Mouse (Mus musculus): ENCODE data around the gene Ptges3. TPM values are rescaled to one million over a fixed set of nuclear protein-coding genes. Genes with fewer than 3 reads are reported as not detected.

The Ptges3 gene
- total RNA-seq, 1 experiment from 2014 or later, result 336 TPM

- ATAC-seq (replicated peaks in 1 of 2; ENCODE audit: insufficient read depth in 1 of 2, low FRiP score in 2 of 2, low TSS enrichment in 1 of 2, low read depth in 1 of 2, poor library complexity in 2 of 2, severe bottlenecking in 2 of 2), result no peak
These were observed 65.1 kb downstream of the Ptges3 start for GRCm38 (mm10) chr10:128123833-128124232.

GRCm38 (mm10) chr10:128124831-128125230 is 66.1 kb downstream of the Ptges3 start:
- ATAC-seq (replicated peaks in 1 of 2; ENCODE audit: insufficient read depth in 1 of 2, low FRiP score in 2 of 2, low TSS enrichment in 1 of 2, low read depth in 1 of 2, poor library complexity in 2 of 2, severe bottlenecking in 2 of 2), result no peak

GRCm38 (mm10) chr10:128125951-128126350 is 67.2 kb downstream of the Ptges3 start:
- ATAC-seq (replicated peaks in 1 of 2; ENCODE audit: insufficient read depth in 1 of 2, low FRiP score in 2 of 2, low TSS enrichment in 1 of 2, low read depth in 1 of 2, poor library complexity in 2 of 2, severe bottlenecking in 2 of 2), result no peak

Other genes with a start within 250 kb of the Ptges3 start
- gene Rdh19, start 209.0 kb upstream of the Ptges3 start, total RNA-seq (2017), result not detected in 2 replicates
- not detected in 2 replicates for gene Rdh16f2, start 192.5 kb upstream of the Ptges3 start, total RNA-seq (2017)
- gene Rdh7, start 170.1 kb upstream of the Ptges3 start, total RNA-seq (2017), result not detected in 2 replicates
- not detected in 2 replicates for gene Sdr9c7, start 160.4 kb upstream of the Ptges3 start, total RNA-seq (2017)
- gene Hsd17b6, start 51.3 kb upstream of the Ptges3 start, total RNA-seq (2017), result not detected in 2 replicates
- gene Prim1, start 43.8 kb upstream of the Ptges3 start, total RNA-seq (2017), result 108 and 113 TPM in 2 replicates
- 2,160 and 2,701 TPM in 2 replicates for gene Naca, start 23.4 kb upstream of the Ptges3 start, total RNA-seq (2017)
- 1,271 and 2,840 TPM in 2 replicates for gene Atp5b, start 24.3 kb downstream of the Ptges3 start, total RNA-seq (2017)
- 17.8 and 23.1 TPM in 2 replicates for gene Baz2a, start 32.6 kb downstream of the Ptges3 start, total RNA-seq (2017)
- gene Rbms2, start 121.3 kb downstream of the Ptges3 start, total RNA-seq (2017), result 6.9 and 9.3 TPM in 2 replicates
- gene Gls2, start 135.5 kb downstream of the Ptges3 start, total RNA-seq (2017), result 0.38 and 0.79 TPM in 2 replicates
- gene Spryd4, start 152.9 kb downstream of the Ptges3 start, total RNA-seq (2017), result 10.3 and 11.9 TPM in 2 replicates
- gene Mip, start 166.9 kb downstream of the Ptges3 start, total RNA-seq (2017), result 0.69 TPM in 1 of 2 replicates, not detected in the other
- 52.8 and 60.3 TPM in 2 replicates for gene Timeless, start 173.1 kb downstream of the Ptges3 start, total RNA-seq (2017)
- 0.19 TPM in 1 of 2 replicates, not detected in the other for gene Apon, start 195.1 kb downstream of the Ptges3 start, total RNA-seq (2017)
- gene Apof, start 209.7 kb downstream of the Ptges3 start, total RNA-seq (2017), result not detected in 2 replicates
- gene Stat2, start 211.6 kb downstream of the Ptges3 start, total RNA-seq (2017), result 12.3 and 18.1 TPM in 2 replicates
- gene Il23a, start 239.8 kb downstream of the Ptges3 start, total RNA-seq (2017), result 1.1 TPM in 1 of 2 replicates, not detected in the other
- 12.7 and 16.9 TPM in 2 replicates for gene Pan2, start 244.4 kb downstream of the Ptges3 start, total RNA-seq (2017)

Measured in hematopoietic stem cell, adult 5-6 weeks (primary cell).